Mouse (Mus musculus): Measurements from ENCODE around the gene Exosc8.

GRCm38 (mm10) chr3:54753411-54753810 lies 18.2 kb upstream of the Exosc8 start:
- TF ChIP-seq TAL1 (IDR thresholded peaks at IDR 0.05; ENCODE audit: low read length) (no peak), GATA1 (IDR thresholded peaks at IDR 0.05; ENCODE audit: low read length) (no peak)
